Mouse (Mus musculus) megakaryocyte, adult 5-6 weeks (primary cell): ENCODE data around the gene Nek7. TPM values are rescaled to one million over a fixed set of nuclear protein-coding genes. Genes with fewer than 3 reads are reported as not detected.

Experiments used
- ATAC-seq: 2 replicates; pipeline ENCODE4 v1.8.0; 2016; ENCODE audit warnings: mild to moderate bottlenecking, inconsistent platforms; ENCODE audit not compliant: poor library complexity, severe bottlenecking
- total RNA-seq, 2 experiments: library from RNA; stranded (forward) in 1 of 2; stranded (reverse) in 1 of 2; fragments of 153-499, 151-499 nt in 1 of 2; fragments of 221-1000, 200-1000 nt in 1 of 2; gene quantifications; 2 replicates each; pipeline versions ENCODE4 v1.2.3 to v1.2.4; 2015 to 2017

The Nek7 gene
- total RNA-seq, 2 experiments from 2014 or later = 59.6 to 65.8 TPM

DNA sequence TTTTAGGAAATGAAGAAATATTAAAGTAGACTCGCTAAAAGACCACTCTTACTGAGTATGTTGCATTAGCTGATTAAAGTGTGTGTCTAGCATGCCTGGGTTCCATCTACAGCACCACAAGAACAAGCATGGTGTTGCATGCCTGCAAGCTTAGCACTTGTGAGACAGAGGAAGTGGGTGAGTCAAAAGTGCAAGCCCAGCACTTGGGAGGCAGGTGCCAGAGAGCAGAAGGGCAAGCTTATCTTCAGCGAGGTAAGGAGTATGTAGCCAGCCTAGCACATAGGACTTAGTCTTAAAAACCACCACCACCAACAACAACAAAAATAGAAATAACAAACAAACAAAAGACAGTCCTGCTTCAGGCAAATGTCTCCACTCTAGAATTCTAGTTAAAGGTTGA is 103.0 kb downstream of the Nek7 start:
- peak; percentile 78 for ATAC-seq

DNA sequence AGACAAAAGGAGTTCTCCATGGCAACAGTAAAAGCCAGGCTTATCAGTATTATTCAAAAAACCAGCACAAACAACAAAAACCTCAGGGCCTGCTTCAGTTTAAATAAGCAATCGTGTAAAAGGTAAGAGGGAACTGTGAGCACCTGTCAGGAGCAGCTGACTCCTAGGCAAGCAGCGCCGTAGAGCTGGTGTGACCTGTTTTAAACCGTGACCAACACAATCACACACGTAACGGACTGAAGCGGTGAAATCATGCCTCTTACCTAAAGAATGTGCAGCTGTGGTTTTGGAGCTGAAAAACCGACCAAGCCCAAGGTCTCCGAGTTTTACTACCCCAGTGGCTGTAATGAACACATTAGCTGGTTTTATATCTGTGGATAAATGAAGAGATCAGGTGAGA is 104.6 kb downstream of the Nek7 start:
- no peak for ATAC-seq

DNA sequence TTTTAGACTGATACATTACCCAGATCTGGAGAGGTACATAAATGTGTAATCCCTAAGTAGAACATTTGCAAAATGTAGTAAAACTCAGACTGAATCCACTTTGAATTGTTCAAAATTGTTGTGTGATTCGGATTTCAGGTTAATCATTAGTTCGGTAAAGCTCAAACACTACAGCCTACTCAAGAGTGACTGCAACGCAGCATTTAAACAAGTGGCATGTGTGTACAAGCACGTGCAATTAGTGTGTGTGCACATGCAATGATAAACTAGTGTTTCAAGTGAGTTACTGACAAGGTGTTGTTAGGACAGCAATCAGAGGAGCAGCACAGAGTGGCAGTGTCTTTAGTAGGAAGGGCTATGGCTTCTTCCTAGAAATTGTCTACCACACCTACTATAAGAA is 106.0 kb downstream of the Nek7 start:
- no peak for ATAC-seq

DNA sequence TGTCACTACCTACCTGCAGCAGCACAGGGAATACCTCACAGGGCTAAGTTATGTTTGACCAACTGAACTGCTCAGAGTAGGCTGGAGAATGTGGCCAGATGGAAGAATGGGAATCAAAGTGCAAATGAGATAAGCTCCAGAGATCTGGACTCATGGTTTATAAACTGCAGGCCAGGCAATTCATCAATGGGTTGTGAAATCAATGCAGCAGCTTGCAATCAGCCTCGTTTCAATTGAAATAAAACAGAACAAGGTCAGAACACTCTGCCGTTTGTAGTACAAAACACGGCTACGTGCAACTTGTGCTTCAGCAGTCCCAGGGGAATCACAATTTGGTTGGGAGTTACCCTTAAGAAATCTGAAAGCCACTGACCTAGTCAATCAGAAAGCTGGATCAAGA is 109.4 kb downstream of the Nek7 start:
- ATAC-seq = no peak

DNA sequence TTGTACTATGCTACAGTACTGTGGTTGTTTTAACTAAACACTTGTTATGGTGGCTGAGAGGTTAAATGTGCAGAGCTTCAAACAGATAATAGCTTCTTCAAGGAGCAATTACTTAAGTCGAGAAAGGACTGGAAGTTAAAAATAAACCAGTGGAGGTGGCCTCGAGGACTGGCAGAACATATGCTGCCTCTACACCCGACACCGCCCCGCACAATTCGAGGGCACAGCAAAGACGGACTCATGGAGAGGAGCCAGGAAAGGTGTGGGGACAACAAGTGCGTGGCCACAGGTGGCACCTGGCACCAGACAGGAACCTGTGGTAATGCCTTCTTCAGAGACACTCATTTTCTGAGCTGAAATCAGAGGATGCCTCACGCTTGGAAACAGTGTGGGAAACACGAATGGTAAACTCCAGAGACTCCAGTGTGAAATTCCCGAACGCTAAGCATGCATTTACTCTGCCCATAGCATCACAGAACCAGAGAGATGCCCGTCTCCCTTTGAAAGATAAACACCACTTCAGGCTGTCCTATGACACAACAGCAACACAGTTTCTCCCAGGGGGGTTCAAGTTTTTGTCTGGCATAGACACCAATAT is 112.4 kb downstream of the Nek7 start:
- ATAC-seq = no peak

DNA sequence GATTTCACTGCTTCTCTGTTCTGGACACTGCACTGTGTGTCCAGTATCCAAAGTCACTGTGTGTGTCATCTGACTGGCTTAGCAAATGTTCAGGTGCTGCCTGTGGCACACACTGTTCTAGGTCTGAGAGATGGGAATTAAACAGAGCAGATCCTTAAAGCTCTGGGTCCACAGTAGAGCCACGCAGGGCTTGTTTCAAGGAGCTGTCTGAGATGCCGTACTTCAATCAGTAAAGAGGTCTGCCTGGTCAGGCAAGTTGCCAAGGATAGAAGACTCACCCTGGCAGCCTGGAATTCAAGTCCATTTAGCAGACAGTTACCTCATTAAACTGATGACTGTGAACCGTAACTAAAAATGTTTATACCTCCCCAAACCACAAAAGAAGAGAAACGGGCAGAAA is 112.9 kb downstream of the Nek7 start:
- ATAC-seq = no peak

DNA sequence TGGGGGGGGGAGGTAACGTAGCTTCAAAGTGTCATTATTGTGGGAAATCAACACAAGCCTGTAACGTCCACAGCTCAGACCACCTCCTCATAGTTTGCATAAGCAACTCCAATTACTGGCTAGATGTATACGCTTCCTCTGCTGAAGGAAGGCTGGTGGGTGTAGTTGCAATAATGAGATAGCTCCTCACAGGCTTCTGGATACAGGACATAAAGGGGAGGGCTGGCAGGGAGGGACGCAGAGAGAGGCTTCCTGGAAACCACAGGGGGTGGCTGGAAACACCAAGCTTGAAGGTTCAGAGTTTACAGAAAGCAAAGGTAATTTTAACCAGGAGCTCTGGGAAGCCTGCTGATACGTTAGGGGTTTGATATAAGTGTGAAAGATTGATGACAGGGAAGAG is 115.7 kb downstream of the Nek7 start:
- ATAC-seq = no peak

DNA sequence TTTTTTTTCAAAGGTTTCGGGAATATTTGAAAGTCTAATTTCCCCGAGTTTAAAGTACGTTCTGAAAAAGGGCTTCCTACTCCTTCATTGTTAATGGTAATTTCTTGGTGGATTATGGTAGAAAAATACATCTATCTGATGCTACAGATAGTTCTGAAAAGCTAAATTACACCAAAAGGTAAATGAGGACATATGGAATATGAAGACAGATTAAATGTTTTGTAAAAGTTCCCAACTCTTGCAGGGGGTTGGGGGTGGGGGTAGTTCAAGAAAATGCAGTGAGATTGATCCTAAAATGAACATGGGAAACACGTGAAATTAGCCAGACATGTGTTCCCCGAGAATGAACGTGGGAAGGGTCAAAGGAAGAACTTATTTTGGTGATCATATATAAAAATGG is 119.2 kb downstream of the Nek7 start:
- ATAC-seq = no peak

DNA sequence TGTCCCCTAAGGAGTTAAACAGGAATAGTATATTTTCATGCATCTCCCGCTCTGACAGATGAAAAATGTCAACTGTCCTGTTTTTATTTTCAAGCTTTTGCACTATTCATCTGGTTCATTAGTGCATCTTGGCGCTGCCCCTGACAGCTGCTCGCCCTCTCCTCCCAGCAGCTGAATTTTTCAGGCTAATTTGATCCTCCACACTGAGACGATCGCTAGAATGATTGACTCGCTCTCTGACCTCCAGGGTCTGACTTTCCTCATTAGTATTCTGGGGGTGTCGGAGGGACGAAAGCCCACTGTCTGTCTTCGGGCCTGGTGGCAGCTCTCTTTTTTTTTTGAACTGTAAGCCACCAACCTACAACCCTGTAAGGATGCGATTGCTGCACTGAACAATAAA is 119.8 kb downstream of the Nek7 start:
- no peak for ATAC-seq

DNA sequence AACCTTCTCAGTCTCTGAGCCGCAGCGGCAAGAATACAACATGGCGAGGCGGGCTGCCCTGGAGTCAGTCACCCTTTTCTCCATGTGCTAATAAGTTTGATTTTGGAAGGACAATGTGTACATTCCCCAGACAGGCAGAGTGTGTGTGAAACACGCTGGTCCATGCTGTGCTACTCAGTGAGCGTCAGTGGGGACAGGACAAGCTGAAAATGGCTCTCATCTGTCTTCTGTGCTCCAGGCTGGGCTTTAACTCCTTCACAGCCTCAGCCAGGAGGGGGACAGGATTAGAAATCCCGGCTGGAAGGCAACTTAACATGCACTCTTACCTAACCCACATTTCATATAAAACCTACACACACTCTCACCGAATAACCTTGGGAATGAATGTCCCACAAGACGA is 120.5 kb downstream of the Nek7 start:
- no peak for ATAC-seq

DNA sequence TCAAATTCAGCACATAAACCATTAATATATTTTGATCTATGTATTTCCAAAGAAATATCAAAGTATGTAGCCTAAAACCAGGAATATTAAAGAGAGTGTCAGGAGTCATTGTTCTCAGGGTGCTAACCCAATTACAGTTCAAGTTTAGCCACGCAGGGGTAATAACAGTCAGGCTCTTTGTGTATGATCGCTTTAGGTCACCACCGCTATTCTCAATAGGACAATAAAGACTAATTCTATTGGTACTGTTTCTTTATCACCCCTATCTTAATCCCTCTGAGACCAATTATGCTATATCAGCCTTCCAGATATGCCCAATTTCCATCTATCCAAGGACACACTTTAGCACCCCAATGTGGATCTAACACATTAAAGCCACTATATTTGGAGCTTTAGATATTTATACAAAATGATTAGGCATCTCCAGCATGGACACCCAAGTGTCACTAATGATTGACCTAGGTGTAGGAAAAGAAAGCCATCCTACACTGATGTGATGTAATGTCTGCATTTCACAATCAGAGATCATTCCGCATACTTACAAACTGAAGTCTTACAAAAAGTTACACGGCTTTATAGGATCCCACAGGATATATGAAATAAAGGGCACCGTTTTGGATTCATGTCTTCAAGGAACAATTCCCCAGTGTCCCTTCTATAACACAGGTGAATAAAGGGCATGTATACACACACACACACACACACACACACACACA is 128.4 kb downstream of the Nek7 start:
- no peak for ATAC-seq

DNA sequence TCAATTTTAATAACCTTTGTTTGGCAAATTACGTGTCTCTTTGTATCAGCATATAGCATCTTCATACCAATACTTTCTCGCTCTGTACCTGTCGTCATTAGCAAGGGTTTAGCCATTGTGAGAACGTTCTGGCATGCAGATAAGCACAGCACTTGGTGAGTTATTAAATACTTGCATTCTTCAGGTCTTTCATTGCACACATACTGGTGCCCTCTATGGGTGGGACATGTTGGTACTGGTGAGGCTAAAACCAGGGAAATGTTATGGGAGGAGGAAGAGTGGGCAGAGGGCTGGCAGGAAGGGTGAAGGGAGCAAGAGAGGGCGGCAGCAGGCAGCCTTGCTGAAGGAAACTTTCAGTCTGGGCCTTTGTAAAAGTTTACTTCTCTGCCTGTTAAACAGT is 132.4 kb downstream of the Nek7 start:
- ATAC-seq = no peak

DNA sequence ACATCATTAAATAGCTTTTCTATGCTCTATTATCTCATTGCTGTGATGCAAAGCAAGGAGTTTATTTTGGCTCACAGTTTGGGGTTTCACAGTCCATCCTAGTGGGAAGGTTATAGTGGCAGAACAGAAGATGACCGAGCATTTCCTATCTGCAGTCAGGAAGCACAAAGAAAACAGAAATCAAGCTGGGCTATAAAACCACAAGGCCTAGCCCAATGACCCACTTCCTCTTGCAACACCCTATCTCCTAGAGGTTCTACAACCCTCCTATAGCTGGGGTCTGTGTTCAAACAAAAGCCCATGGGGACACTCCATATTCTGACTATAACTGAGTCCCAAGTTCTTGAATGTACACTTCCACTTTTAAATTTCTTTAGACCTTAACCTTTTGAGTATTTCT is 139.2 kb downstream of the Nek7 start:
- peak; percentile 59 for ATAC-seq

DNA sequence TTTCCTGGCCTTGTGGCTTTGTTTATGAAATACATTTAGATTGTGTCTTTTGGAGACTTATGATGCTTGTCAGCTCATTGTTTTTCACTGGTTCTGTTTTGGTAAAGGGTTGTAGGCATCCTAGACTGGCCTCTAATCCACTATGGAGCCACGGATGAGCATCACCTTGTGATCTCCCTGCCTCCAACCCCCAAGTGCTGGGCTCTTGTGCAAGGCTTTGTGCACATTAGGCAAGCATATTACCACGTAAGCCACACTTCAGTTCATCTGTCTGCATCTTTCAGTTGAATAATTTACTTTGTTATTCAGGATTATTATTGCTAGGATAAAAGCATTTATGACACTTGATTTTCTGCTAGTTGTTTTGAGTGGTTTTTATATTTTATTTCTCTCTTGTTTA is 154.6 kb downstream of the Nek7 start:
- peak; percentile 91 for ATAC-seq

DNA sequence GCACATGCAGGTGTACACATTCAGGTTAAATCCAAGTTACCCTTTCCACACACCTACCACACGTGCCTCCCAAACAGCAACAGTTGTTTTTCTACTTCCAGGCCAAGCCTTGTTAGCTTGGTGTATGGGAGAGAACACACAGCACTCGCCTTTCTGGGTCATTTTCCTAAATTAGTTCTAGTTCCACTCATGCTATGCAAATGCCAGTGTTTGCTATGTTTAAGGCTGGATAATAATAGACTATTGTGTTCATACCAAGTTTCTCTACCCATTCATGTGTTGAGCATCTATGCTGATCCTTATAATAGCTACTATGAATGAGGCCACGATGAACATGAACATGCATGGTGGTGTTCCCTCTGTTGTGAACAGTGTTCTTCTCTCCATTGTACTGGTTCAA is 158.5 kb downstream of the Nek7 start:
- no peak for ATAC-seq

DNA sequence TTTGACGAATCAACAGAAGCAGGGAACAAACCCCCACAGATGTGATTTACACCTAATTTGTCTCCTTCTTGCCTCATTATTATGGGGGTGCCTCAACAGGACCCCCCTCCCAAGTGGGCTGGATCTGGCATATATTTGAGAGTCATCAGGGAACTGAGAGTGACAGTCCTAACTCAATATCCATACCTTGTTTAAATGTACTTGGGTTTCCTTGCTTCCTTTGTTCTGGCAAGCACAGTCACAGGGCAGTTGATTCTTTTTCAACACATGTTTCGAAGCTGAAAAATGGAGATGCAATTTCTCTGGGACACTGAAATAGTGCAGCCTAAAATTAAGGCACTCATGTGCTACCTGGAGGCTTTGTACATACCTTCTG is 170.5 kb downstream of the Nek7 start:
- no peak for ATAC-seq

DNA sequence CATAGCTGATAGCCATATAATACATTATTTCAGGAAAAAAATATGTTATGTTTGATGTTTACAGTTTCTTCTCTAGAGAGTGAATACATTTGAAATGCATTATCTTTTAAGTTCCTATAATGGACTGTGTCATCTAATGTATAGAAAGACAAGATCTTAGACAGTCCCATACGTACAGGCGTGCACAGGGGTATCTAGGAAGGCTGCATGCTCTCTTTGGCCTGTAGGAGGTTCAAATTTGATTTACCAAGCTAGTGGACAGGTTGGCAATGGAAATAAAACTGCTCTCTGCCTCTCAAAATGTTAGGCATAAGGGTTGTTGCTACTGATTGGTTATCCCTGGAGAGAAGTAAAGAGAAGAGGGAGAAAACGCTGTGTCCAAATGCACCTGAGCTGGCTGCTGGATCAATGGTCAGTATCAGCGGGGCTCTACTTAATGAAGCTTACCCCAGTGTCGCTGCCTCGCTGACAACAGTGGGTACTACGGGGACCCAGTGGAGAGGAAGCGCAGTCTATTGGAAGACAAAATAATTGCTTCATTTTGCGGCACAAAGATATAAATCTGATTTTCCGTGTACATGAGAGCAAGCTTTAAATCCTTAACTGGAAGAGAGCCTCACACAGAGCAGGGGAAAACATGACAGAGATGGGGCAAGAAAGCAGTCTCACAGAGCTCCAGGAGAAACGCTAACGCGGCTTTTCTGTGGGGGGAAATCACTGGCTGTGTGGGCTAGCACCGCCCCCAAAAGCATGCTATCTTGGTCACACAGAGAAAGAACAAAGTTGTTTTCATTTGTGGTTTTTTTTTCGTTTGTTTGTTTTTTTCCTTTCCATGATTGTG is 171.1 kb downstream of the Nek7 start:
- no peak for ATAC-seq

DNA sequence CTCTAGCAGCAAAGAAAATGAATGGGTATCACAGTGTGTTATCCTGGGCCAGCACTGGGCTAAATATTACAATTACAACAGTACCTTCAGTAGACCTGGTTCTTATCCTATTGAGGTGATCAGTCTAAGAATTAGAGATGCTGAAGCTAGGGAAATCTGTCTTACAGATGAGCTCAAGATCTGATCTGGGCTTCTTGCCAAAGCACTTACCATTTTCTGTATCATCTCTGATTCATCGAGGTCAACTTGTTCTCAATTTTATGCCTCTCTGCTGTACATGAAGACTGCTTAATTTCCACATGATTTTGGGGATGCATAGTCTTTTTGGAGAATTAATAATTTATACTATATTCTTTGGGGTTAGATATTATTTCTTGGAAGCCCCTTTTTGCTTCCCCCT is 173.1 kb downstream of the Nek7 start:
- no peak for ATAC-seq
